Mouse (Mus musculus) hindbrain, embryonic 12.5 days (tissue): ENCODE results near the gene Nfkbil1. TPM values are rescaled to one million over a fixed set of nuclear protein-coding genes. Genes with fewer than 3 reads are reported as not detected.

Source experiments
- ATAC-seq: fragments of 200-750 bp; cut with Nextera tagmentation; 2 replicates; pipeline ENCODE4 v1.8.0; 2017; ENCODE audit warnings: moderate TSS enrichment; ENCODE audit not compliant: low FRiP score
- H3K27ac ChIP-seq: fragments of 300-500 bp; sonication (generic); 2 replicates; pipeline ENCODE4 v1.5.1; 2016; ENCODE audit warnings: mild to moderate bottlenecking
- H3K27me3 ChIP-seq: fragments of 300-500 bp; sonication (generic); 2 replicates; pipeline ENCODE4 v1.6.1; 2016; ENCODE audit warnings: mild to moderate bottlenecking
- H3K36me3 ChIP-seq: fragments of 300-500 bp; sonication (generic); 2 replicates; pipeline ENCODE4 v1.6.1; 2016; ENCODE audit warnings: mild to moderate bottlenecking
- H3K4me1 ChIP-seq: fragments of 300-500 bp; sonication (generic); 2 replicates; pipeline ENCODE4 v1.6.1; 2016
- H3K4me2 ChIP-seq: fragments of 300-500 bp; sonication (generic); replicated peaks from 2 replicates; pipeline ENCODE4 v1.6.1; 2016; ENCODE audit warnings: mild to moderate bottlenecking
- H3K4me3 ChIP-seq: fragments of 300-500 bp; sonication (generic); 2 replicates; pipeline ENCODE4 v1.5.1; 2016; ENCODE audit warnings: mild to moderate bottlenecking
- H3K9ac ChIP-seq: fragments of 300-500 bp; sonication (generic); 2 replicates; pipeline ENCODE4 v1.6.1; 2016; ENCODE audit warnings: mild to moderate bottlenecking, moderate library complexity
- H3K9me3 ChIP-seq: fragments of 300-500 bp; sonication (generic); replicated peaks from 2 replicates; pipeline ENCODE4 v1.6.1; 2016; ENCODE audit warnings: mild to moderate bottlenecking
- WGBS: fragments of 180-500 bp; shearing (Covaris S2); methylation state at CpG from one replicate; pipeline ENCODE4 v1.1.7; 2016; 5-methylcytosine and 5-hydroxymethylcytosine counted together
- polyA plus RNA-seq: library from polyadenylated mRNA; unstranded; fragments of >200 nt; fragmentation: Nextera tagmentation; extraction: Ambion mirVana; gene quantifications from 2 replicates; pipeline ENCODE4 v1.2.1, GENCODE M21; 2016

The Nfkbil1 gene
- 12.1 and 12.2 TPM in 2 replicates for polyA plus RNA-seq

GRCm38 (mm10) chr17:35235614-35236389, at the start of gene Nfkbil1:
Nfkbil1 (minus strand) TSS chr17:35235792.
- Histone ChIP-seq H3K27ac (peak within 1 kb of the TSS; percentile 95), H3K27me3 (no peaks in the 10 kb centered on the region), H3K36me3 (peaks cover 9% of the 10 kb centered on the region; the same call in 1 of the 2 replicates), H3K9ac (peak within 1 kb of the TSS; percentile 85), H3K4me1 (peaks cover 39% of the 10 kb centered on the region), H3K4me2 (peak within 1 kb of the TSS; percentile 78), H3K9me3 (no peaks in the 10 kb centered on the region), H3K4me3 (peak within 1 kb of the TSS; percentile 56)
- peak; percentile 77 for ATAC-seq
- under 1% methylated on average over 35 of the region's 35 CpGs for WGBS

- H3K4me3 ChIP-seq: no peak overlapping the region
- ATAC-seq: no peak
- no peak overlapping the region for H3K27ac ChIP-seq
- no peaks in the 10 kb centered on the region for H3K9me3 ChIP-seq
- H3K4me2 ChIP-seq: no peak overlapping the region
- no peaks in the 10 kb centered on the region for H3K4me1 ChIP-seq
- H3K9ac ChIP-seq: no peak overlapping the region
- H3K36me3 ChIP-seq: no peaks in the 10 kb centered on the region
- WGBS: 71% methylated on average over 3 of the region's 3 CpGs
- H3K27me3 ChIP-seq: peaks cover 21% of the 10 kb centered on the region
These were observed 44.7 kb upstream of the Nfkbil1 start for GRCm38 (mm10) chr17:35280276-35280675.

GRCm38 (mm10) chr17:35278957-35279688, 43.5 kb upstream of the Nfkbil1 start:
- Histone ChIP-seq H3K36me3 (no peaks in the 10 kb centered on the region), H3K4me1 (no peaks in the 10 kb centered on the region), H3K9ac (no peak overlapping the region), H3K27ac (no peak overlapping the region), H3K4me3 (no peak overlapping the region), H3K4me2 (no peak overlapping the region), H3K9me3 (no peaks in the 10 kb centered on the region), H3K27me3 (peaks cover 24% of the 10 kb centered on the region)
- ATAC-seq: no peak
- 86% methylated on average over 13 of the region's 13 CpGs for WGBS

- no peak overlapping the region for H3K9ac ChIP-seq
- H3K4me1 ChIP-seq: no peaks in the 10 kb centered on the region
- no peak overlapping the region for H3K4me3 ChIP-seq
- WGBS: 82% methylated on average over 8 of the region's 8 CpGs
- H3K27ac ChIP-seq: no peak overlapping the region
- ATAC-seq: no peak
- H3K9me3 ChIP-seq: 0 out of 2 replicates have a peak, but pooled peaks cover 3% of the 10 kb centered on the region
- peaks cover 24% of the 10 kb centered on the region for H3K27me3 ChIP-seq
- no peaks in the 10 kb centered on the region for H3K36me3 ChIP-seq
- H3K4me2 ChIP-seq: no peak overlapping the region
These were observed 42.5 kb upstream of the Nfkbil1 start for GRCm38 (mm10) chr17:35278049-35278448.

- H3K4me3 ChIP-seq: no peak overlapping the region
- whole genome bisulfite sequencing: 21% methylated on average over 13 of the region's 13 CpGs
- ATAC-seq: no peak
- H3K4me2 ChIP-seq: peak overlapping the region; percentile 37
- H3K4me1 ChIP-seq: no peaks in the 10 kb centered on the region
- no peak overlapping the region for H3K27ac ChIP-seq
- no peak overlapping the region for H3K9ac ChIP-seq
- no peaks in the 10 kb centered on the region for H3K36me3 ChIP-seq
- 0 out of 2 replicates have a peak, but pooled peaks cover 3% of the 10 kb centered on the region for H3K9me3 ChIP-seq
- H3K27me3 ChIP-seq: peaks cover 24% of the 10 kb centered on the region
These were observed 40.8 kb upstream of the Nfkbil1 start for GRCm38 (mm10) chr17:35276304-35276864.

GRCm38 (mm10) chr17:35274770-35275169, 39.2 kb upstream of the Nfkbil1 start:
- no peak overlapping the region for H3K4me3 ChIP-seq
- H3K27me3 ChIP-seq: peaks cover 24% of the 10 kb centered on the region
- no peak overlapping the region for H3K4me2 ChIP-seq
- WGBS: 4% methylated on average over 11 of the region's 11 CpGs
- H3K9me3 ChIP-seq: 0 out of 2 replicates have a peak, but pooled peaks cover 3% of the 10 kb centered on the region
- H3K36me3 ChIP-seq: no peaks in the 10 kb centered on the region
- no peak overlapping the region for H3K9ac ChIP-seq
- no peaks in the 10 kb centered on the region for H3K4me1 ChIP-seq
- no peak overlapping the region for H3K27ac ChIP-seq
- peak; percentile 52; the same call in 1 of the 2 replicates for ATAC-seq

- WGBS: 60% methylated on average over 3 of the region's 3 CpGs
These were observed 36.7 kb upstream of the Nfkbil1 start for GRCm38 (mm10) chr17:35272249-35272648.

GRCm38 (mm10) chr17:35269653-35270347, 34.2 kb upstream of the Nfkbil1 start:
- Histone ChIP-seq H3K4me1 (no peaks in the 10 kb centered on the region), H3K36me3 (no peaks in the 10 kb centered on the region), H3K9ac (no peak overlapping the region), H3K4me3 (no peak overlapping the region), H3K9me3 (0 out of 2 replicates have a peak, but pooled peaks cover 3% of the 10 kb centered on the region), H3K4me2 (no peak overlapping the region), H3K27me3 (peaks cover 7% of the 10 kb centered on the region; the same call in 1 of the 2 replicates), H3K27ac (no peak overlapping the region)
- 20% methylated on average over 3 of the region's 3 CpGs for WGBS
- ATAC-seq: no peak

More at GRCm38 (mm10) chr17:35272249-35272648, 36.7 kb upstream of the Nfkbil1 start:
- H3K27me3 ChIP-seq: peaks cover 22% of the 10 kb centered on the region
- no peak for ATAC-seq
- H3K9ac ChIP-seq: no peak overlapping the region
- H3K9me3 ChIP-seq: 0 out of 2 replicates have a peak, but pooled peaks cover 3% of the 10 kb centered on the region
- H3K4me2 ChIP-seq: no peak overlapping the region
- no peaks in the 10 kb centered on the region for H3K36me3 ChIP-seq
- H3K4me1 ChIP-seq: no peaks in the 10 kb centered on the region
- H3K27ac ChIP-seq: no peak overlapping the region
- H3K4me3 ChIP-seq: no peak overlapping the region

- 70% methylated on average over 1 of the region's 1 CpGs for WGBS
- H3K9me3 ChIP-seq: no peaks in the 10 kb centered on the region
These were observed 32.0 kb upstream of the Nfkbil1 start for GRCm38 (mm10) chr17:35267399-35268086.

GRCm38 (mm10) chr17:35263523-35263883, 27.9 kb upstream of the Nfkbil1 start:
- H3K9me3 ChIP-seq: no peaks in the 10 kb centered on the region
- peak overlapping the region; percentile 73 for H3K4me3 ChIP-seq
- peak overlapping the region; percentile 94 for H3K4me2 ChIP-seq
- H3K36me3 ChIP-seq: no peaks in the 10 kb centered on the region
- peak overlapping the region; percentile 79 for H3K9ac ChIP-seq
- H3K27me3 ChIP-seq: peaks cover 42% of the 10 kb centered on the region
- H3K4me1 ChIP-seq: peaks cover 9% of the 10 kb centered on the region
- peak; percentile 23; the same call in 1 of the 2 replicates for ATAC-seq
- no peak overlapping the region for H3K27ac ChIP-seq
- WGBS: 3% methylated on average over 31 of the region's 31 CpGs

More at GRCm38 (mm10) chr17:35267399-35268086, 32.0 kb upstream of the Nfkbil1 start:
- peaks cover 22% of the 10 kb centered on the region for H3K27me3 ChIP-seq
- no peak overlapping the region for H3K4me3 ChIP-seq
- H3K9ac ChIP-seq: no peak overlapping the region
- peaks cover 8% of the 10 kb centered on the region for H3K4me1 ChIP-seq
- no peak overlapping the region for H3K4me2 ChIP-seq
- ATAC-seq: no peak
- no peak overlapping the region for H3K27ac ChIP-seq
- no peaks in the 10 kb centered on the region for H3K36me3 ChIP-seq
